Mouse (Mus musculus) hindlimb bud, embryonic 11.5 days (tissue): Measurements from ENCODE around the gene Dlx1.

ENCODE experiments used
- DNase-seq: peaks from one replicate; pipeline ENCODE4 v3.0.0-alpha.2; 2012; ENCODE audit warnings: low read depth, low spot score; ENCODE audit errors: extremely low spot score

The Dlx1 gene

DNA sequence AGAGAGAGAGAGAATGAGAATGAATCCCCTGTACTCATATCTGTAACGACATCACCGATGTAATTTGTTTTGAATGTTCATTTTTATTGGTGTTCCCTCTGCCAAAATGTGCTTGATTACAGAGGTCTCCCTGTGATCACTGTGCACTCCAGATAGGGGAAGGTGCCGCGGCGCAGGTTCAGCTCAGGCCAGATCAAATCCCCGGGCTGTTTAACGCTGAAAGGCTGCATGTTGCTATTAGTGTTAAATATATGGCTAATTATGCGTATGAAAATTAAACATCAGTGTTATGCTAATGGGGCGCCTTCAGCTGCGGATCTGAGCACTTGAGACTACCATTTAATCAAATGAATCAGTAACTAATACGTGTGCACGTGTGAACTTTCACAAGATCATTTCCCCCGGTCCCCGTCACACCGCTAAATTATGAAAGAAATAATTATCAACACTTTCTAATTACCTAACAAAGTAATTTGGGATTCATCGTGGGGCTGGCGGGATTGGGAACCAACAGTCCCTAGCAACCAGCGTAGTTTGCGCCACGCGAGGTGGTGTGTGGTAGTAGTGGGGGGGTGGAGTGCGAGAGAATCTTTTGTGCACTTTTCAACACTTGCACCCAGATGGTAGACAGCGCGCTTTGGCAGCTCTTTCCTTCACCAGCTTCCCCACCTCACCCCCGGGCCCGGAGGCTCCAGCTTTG is at the start of gene Dlx1:
Dlx1 (plus strand) TSS at position 100 of the 700 bp plus-strand sequence.
- no peak for DNase-seq

DNA sequence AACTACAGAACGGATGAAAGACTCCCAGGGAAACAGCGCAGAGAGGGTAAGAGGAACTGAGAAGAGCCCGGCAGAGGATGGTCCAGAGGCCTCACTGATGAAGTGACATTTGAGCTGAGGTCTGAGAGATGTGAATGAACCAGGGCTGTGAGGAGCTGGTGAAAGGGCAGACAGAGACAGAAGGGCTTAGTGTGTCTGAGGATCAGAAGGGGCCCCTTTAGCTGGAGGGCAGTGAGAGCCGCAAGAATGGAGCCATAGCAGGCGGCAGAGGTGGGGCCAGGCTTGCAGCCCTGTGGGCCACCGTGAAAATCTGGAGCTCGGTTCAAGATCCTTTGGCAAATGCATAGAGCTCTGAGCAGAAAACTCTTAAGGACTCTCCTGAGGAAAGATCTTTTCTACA is 48.0 kb upstream of the Dlx1 start:
- DNase-seq = no peak

DNA sequence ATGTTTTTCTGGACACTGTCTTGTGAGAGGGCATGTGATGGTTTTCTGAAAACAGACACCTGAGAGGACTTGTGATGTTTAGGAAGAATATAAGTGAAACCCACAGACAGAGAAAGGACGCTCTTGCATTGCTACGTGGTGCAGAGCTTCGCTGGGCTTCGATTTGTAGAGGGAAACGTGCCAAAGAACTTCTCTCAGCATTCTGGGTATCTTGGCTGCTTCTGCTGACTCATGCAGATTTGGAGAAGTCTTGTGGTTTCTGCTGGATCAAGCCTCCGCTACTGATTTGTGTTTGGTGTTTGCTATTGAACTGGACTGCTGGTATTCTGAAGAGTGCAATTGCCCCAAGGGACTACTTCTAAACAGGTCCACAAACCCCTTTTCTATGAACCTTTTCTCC is 46.1 kb upstream of the Dlx1 start:
- no peak for DNase-seq

DNA sequence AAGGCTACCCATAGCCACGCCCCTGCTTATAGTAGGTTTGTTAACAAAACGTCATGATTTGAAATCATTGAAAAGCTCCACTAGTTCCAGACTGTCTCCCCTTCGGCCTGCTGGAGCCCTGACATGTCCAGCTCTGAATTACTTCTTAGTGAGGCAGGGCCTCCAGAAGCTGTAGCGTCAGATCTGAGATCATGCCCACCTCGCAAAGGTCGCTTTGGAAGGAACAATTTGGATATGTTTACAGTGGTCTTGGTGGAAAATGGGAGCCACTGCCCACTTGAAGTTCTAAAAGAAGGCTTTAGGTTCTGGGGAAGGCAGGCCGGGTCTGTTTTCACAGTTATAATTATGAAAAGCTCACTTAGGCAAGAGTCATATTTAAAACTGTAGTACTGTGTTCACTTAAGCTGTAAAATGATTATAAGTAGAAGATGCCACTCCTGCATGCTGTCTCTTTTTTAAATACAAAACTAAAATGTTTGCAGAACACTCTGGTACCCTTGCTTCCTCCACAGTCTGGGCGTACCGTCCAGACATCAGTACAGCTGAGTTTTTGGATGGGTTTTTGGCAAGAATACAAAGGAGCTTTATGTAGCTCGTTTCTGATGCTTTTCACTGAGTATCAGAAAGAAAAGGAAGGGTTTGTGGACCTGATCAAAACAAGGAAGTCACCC is 44.7 kb upstream of the Dlx1 start:
- no peak for DNase-seq

DNA sequence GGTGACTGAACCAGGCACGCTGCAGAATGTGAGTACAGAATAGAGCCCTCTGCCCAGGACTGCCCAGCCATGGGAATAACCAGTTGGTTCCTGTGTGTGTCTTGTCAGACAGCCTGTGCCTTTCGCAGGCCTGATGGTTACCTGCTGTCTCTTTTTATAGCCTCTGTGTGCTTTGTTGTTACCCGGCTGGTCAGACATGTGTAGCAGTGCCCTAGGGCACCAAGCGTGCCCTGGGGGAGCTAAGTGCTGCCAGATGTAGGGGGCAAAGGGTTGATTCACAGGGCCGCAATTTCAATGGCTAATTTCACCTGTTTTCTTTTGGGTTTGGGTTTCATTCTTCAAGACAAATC is 44.2 kb upstream of the Dlx1 start:
- DNase-seq = no peak

DNA sequence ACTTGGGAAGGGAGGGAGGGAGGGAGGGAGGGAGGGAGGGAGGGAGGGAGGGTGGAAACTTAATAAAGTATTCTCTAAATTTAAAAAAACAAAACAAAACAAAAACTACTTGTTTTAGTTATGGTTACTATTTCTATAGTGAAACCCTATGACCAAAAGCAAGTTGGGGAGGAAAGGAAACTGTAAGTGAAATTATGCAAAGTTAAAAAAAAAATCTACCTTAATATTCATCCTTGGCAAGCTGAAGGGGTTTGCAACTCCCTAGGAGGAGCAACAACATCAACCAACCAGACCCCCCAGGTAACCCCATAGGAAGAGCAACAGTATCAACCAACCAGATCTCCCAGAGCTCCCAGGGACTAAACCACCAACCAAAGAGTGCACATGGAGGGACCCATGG is 36.6 kb upstream of the Dlx1 start:
- no peak for DNase-seq

DNA sequence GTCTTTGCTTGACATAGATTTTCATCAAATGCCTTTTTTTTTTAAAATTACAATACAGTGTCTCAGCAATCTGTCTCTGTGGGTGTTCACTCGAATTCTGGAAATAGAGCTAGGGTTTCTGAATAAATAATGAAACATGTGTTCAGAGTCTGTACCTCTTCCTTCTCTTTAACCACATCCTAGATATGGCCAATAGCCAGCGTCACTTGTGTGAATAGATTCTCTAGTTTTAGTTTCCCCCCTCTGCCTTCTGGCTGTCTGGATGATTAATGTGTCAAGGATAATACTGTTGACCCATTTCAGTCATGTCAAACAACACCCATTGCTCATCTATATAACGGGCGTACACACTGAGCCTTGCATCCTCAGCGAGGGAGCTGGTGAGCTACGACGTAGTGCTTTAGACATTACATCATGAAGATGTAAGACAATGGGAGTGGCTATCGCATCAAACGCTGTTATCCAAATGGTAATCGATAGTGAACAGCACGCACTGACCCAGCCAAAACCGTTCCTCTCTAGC is 34.7 kb upstream of the Dlx1 start:
- no peak for DNase-seq

DNA sequence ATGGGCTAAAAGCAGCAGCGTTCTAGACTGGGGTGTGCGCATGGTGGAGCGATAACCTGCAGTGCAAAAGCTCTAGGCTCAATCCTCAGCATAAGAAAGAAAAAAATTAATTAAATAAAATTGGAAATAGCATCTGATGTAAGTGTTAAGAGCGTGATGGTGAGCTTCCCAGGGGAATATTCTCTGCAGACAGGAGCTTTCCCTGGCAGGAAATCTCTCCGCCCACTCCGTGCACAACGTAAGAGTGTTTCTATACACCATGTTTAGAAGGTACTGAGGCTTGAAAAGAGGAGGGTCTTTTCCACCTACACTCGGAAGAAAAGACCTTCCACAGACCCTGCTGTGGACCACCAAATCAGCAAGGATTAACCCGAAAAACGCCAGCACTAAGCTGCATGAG is 33.4 kb upstream of the Dlx1 start:
- no peak for DNase-seq

DNA sequence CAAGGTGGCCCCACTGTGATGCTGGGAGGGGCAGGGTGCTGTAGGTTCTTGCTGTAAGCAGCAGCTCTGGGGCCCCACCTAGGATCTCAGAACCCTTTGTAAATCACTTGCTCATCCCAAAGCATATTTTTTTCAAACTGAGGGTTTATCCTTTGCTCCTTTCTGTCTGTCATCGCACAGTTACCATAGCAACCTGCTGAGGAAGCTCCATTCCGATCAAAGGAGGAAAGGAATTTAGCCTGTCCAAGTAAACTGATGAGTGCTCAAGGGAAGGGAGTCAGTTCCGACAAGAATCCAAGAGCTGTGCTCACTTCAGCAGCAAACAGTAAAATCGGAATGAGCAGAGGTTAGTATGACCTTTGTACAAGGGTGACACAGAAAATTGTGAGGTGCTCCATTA is 32.9 kb upstream of the Dlx1 start:
- DNase-seq = no peak

DNA sequence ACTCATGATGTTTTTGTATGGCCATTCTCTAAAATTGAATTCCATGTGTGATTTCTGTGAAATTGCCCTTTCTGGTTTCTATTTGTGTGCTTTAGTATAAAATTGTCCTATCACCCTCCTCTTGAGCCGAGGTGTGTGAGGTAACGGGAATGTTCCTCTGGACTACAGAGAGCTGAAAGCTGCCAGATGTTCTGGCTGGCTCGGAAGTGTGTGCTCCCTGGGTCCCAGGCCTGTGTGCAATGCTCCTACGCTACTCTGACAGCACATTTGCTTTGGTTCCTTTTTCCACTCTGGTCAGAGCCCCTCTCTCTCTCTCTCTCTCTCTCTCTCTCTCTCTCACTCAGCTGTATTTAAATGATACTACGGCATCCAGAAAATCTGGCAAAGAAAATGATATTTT is 30.7 kb upstream of the Dlx1 start:
- no peak for DNase-seq

DNA sequence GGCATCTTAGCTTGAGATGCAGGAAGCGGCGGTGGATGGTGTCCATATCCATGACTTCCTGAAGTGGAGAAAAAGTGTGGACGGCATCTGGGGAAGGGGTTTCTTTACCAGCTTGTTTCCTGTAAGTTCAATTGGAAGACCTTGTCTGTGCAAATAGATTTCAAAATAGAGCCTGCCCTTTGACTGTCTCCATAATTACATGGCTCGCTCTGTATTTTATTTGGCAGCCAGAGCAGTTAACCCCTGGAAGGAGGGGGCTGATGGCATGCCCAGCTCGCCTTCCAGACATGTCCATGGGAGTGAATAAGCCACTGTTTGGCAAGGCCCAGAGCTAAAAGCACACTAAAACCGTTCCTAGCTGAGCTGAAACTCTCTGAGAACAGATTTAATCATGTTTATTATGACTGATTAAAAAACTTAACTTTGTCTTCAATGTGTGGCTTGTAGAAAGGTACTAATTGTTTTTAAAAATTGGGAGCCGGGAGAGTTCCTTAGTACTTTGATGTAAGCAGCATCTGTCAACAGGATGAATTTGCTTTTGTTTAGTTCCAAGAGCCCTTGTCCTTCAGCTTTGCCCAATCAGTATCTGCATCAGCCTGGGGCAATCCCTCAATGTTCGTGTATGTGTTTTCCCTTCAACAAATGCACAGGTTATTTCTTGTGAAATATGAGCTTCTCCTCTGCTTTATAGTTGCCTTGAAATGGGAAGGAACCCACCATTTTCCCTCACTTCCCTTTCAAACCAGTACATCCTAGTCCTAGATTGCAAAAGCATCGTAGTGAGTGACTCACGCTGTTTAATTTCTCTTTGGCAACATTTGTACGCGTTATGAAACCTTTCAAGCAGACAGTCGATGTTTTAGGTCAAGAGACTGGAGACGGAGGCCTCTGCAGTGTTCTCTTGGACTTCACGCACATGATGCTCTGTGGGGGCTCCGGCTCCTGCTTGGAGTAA is 28.4 kb upstream of the Dlx1 start:
- no peak for DNase-seq

DNA sequence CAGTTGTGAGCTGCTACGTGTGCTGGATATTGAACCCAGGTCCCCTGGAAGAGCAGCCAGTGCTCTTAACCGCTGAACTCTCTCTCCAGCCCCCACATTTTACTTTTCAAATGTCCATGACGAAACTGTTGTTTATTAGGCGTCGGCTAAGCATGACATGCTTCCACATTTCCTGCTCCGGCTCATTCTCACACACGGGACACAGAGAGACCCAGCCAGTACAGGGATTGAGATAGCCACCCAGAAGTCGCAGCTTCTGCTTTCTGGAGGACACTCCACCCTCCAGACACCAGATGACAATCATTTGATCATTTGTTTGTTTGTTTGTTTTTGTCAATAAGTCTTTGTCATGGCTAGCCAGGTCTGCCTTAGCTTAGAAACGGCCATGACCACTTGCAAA is 23.1 kb upstream of the Dlx1 start:
- no peak for DNase-seq

DNA sequence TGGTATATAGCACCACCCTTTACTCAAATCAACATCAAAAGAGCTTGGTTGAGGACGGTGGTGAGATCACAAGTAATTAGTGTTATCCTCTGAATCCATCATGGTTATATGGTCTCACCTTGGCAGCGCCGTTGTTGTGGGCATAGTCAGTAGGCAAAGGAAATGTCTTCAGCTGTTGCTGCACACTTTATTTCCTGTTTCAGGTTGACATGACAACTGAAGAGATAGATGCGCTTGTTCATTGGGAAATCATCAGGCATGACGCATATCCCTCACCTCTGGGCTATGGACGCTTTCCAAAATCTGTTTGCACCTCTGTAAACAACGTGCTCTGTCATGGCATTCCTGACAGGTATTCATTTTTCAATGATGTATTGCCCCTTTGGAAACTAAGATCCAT is 16.7 kb upstream of the Dlx1 start:
- no peak for DNase-seq

DNA sequence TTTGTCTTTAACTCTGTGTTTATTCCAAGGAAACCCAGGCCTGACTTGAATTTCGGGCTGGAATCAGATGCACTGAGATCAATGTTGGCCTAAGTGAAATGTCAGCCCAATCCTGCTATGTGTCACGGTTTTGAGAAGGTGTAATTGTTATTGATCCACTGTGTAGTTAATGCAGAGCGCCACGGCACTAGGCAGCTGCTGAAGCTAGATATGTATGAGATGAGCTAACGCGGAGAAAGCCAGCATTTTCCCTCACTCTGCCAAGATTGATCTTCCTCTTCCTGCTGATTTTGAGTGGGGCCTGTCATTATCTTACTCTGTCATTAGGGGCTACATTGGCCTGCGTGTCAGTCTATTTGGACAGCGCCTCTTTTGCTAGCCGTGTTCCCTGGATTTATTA is 15.6 kb upstream of the Dlx1 start:
- no peak for DNase-seq

DNA sequence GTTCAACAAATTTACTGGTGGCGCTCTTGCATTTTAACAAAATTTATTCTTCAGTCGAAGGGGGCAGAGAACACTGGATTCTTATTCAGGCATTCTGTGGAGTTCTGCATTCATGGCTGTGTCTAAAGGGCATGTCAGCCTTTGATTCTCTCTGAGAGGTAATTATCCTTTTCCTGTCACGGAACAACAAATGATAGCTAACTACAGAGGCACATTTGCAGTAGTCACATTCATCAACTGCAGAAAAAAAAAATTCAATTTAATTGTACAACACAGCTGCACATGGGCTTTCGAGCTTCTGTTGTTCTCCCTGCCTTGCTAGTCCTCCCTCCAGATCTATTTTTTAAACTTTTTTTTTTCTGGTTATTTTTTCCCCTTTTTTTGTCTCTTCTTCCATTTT is 10.9 kb upstream of the Dlx1 start:
- no peak for DNase-seq

DNA sequence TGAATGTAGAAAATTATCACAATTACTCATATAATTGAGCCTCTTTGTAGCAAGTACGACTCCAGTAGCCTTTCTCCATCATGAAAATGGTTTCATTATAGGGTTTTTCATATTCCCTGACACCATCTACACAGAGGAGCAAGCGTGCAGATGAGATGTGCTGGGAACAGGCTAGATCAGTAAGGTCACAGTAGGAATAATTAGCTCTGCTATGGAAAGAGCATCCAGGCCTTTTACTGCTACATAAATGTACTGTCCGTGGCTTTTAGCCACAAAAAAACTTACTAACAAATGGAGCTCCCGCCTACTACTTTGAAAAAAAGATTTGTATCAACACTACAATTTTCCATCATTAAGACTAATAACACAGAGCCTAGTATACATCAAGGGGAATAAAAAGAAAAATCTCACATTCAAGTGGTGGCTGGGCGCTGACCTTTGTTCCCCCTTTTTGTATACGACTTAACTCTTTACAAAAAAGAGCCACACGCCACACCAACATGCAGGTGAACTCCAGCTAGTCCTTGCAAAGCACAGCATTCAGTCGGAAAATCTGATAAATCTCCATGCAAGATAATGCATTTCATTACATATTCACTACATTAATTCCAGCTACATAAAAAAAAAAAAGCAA is 10.3 kb upstream of the Dlx1 start:
- DNase-seq = no peak

DNA sequence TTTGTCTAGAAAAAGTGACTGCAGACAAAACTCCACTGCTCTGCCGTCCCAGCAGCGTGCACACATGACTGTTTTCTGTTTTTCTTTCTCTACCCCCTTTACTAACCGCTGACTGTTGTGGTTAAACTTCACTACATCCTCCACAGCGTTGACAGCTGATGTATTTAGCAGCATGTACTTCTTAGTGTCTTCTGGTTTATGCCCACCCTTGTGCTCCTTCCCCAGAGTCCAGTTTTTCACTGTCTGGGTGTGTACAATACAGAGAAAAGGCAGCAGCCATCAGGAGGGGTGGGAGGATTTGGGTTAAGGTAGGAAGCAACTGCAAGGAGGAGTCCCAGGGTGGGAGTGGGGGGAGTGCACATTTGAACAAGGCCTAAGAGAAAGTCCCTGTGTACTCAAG is 5.0 kb upstream of the Dlx1 start:
- DNase-seq = no peak

DNA sequence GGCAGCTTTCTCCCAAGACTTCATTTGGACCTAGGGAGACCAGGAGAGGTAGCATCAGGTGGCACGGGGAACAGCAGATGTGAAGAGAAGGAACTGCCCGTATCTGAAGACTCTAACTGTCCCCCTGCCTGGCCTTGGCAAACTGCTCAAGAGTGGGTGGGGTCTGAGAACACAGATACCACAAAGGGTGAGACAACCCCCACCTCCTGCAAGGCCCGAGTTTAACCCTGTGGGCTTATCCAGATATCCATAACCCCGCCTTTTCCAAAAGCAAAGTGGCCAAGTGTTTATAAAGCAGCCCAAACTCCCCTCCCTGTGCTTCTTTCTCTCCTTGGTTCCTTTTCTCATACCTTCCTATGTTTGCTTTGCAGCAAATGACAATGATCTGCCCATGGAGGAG is 4.5 kb upstream of the Dlx1 start:
- no peak for DNase-seq

DNA sequence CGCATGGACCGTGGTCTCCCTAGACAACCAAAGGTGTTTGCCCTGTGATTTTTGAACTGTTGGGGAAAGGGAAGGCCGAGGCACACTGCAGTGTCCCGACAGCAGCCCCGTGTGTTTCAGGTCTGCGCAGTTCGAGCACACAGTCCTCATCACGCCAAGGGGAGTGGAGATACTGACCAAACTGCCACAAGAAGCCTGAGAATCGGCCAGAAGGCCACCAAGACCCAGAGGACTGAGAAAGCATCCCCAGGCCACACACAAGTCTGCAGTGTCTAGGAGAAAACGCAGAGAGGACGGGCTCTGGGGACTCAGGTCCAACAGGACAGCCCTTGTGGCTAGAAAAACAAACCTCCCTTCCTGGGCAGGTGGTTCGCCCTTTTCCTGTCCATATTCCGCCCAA is 3.1 kb upstream of the Dlx1 start:
- no peak for DNase-seq

DNA sequence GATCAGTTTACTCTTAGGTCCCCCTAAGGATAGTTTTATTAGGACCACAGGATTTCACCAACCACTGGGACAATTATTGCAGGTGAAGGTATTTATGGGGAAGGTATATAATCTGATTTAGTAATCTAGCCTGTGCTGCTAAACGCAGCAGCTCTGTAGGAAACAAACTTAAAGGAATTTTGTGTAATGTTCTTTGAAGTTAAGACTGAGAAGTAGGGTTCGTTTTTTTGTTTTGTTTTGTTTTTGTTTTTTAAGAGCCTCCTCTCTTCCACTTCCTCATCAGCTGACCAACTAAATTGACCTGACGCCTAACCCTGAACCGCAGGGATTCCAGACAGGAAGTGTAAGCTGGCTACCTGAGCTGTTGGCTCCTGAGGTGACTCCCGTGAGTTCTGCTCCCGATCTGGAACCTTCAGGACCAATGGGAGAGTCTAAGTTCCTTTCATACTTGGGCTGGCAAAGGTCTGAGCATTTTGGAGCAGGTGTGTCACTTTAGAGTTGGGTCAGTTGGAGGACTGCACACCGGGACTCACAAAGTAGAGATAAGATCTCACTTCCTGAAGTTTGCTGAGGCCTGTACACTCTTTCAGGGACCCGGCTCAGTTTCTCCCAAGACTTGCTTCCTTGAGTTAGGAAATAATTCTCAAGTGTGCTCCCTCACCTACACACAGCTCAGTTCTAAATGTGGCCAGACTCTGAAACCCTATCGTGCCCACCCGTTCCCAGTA is 1.2 kb upstream of the Dlx1 start:
- DNase-seq = no peak
